Mouse (Mus musculus): ENCODE results near the gene Crebrf.

The Crebrf gene

GRCm38 (mm10) chr17:26776211-26776610, 60.8 kb downstream of the Crebrf start:
- ATAC-seq (ENCODE audit: insufficient number of reproducible peaks, low FRiP score, low TSS enrichment), result no peak

GRCm38 (mm10) chr17:26778001-26778400, 62.6 kb downstream of the Crebrf start:
- no peak for ATAC-seq (ENCODE audit: insufficient number of reproducible peaks, low FRiP score, low TSS enrichment)

GRCm38 (mm10) chr17:26778430-26779100, 63.1 kb downstream of the Crebrf start:
- no peak for ATAC-seq (ENCODE audit: insufficient number of reproducible peaks, low FRiP score, low TSS enrichment)

GRCm38 (mm10) chr17:26779471-26779870, 64.0 kb downstream of the Crebrf start:
- ATAC-seq (ENCODE audit: insufficient number of reproducible peaks, low FRiP score, low TSS enrichment), result no peak

- ATAC-seq (ENCODE audit: insufficient number of reproducible peaks, low FRiP score, low TSS enrichment), result no peak; the same call in 1 of the 2 replicates
Measured at GRCm38 (mm10) chr17:26780750-26781571, 65.5 kb downstream of the Crebrf start, which contains the start of gene Bnip1. Bnip1 (plus strand) TSS chr17:26781066.

GRCm38 (mm10) chr17:26781610-26782043, 66.2 kb downstream of the Crebrf start:
- ATAC-seq (ENCODE audit: insufficient number of reproducible peaks, low FRiP score, low TSS enrichment), result no peak

GRCm38 (mm10) chr17:26784525-26784924, 69.1 kb downstream of the Crebrf start:
- ATAC-seq (ENCODE audit: insufficient number of reproducible peaks, low FRiP score, low TSS enrichment), result no peak

- no peak for ATAC-seq (ENCODE audit: insufficient number of reproducible peaks, low FRiP score, low TSS enrichment)
Measured at GRCm38 (mm10) chr17:26786586-26786985, 71.1 kb downstream of the Crebrf start.

GRCm38 (mm10) chr17:26788986-26789385, 73.5 kb downstream of the Crebrf start:
- ATAC-seq (ENCODE audit: insufficient number of reproducible peaks, low FRiP score, low TSS enrichment), result no peak

- ATAC-seq (ENCODE audit: insufficient number of reproducible peaks, low FRiP score, low TSS enrichment), result no peak
Measured at GRCm38 (mm10) chr17:26789460-26790268, 74.2 kb downstream of the Crebrf start.

- ATAC-seq (ENCODE audit: insufficient number of reproducible peaks, low FRiP score, low TSS enrichment), result no peak
Measured at GRCm38 (mm10) chr17:26790269-26791214, 75.1 kb downstream of the Crebrf start.

GRCm38 (mm10) chr17:26791580-26791979, 76.1 kb downstream of the Crebrf start:
- no peak for ATAC-seq (ENCODE audit: insufficient number of reproducible peaks, low FRiP score, low TSS enrichment)

- ATAC-seq (ENCODE audit: insufficient number of reproducible peaks, low FRiP score, low TSS enrichment), result no peak
Measured at GRCm38 (mm10) chr17:26792096-26792495, 76.6 kb downstream of the Crebrf start.

GRCm38 (mm10) chr17:26793068-26793765, 77.8 kb downstream of the Crebrf start:
- ATAC-seq (ENCODE audit: insufficient number of reproducible peaks, low FRiP score, low TSS enrichment), result no peak

- no peak for ATAC-seq (ENCODE audit: insufficient number of reproducible peaks, low FRiP score, low TSS enrichment)
Measured at GRCm38 (mm10) chr17:26794744-26795143, 79.3 kb downstream of the Crebrf start.

- ATAC-seq (ENCODE audit: insufficient number of reproducible peaks, low FRiP score, low TSS enrichment), result no peak
Measured at GRCm38 (mm10) chr17:26795386-26795785, 79.9 kb downstream of the Crebrf start.

- no peak for ATAC-seq (ENCODE audit: insufficient number of reproducible peaks, low FRiP score, low TSS enrichment)
Measured at GRCm38 (mm10) chr17:26797379-26798128, 82.1 kb downstream of the Crebrf start.

- ATAC-seq (ENCODE audit: insufficient number of reproducible peaks, low FRiP score, low TSS enrichment), result no peak
Measured at GRCm38 (mm10) chr17:26802886-26803285, 87.4 kb downstream of the Crebrf start.
